Comparison of ENCODE assay signal across 11 mouse cellular contexts in genomic region chr10:37342675-37343074, GRCm38 (mm10).
DNase-seq lines count a peak whose midpoint lies in the region; ATAC-seq and TF ChIP-seq lines count a peak whose summit lies in the region.
"Had no signal": no experiment of that assay in that cellular context is flagged by ENCODE, and none has a peak within 500 bp of the region (broad histone marks: within the 10 kb centered on the region; RNA-seq: fewer than 3 reads in every experiment).

No protein-coding gene starts in this region.

- DNase-seq in forebrain, embryonic 11.5 days (ENCODE audit: low spot score) = no peak
- peak; percentile 11 for DNase-seq in layer of hippocampus, adult 11-12 months (ENCODE audit: low spot score)
- DNase-seq in layer of hippocampus, adult 9-10 months (ENCODE audit: low spot score) = no peak
- no peak for DNase-seq in spleen, adult 18-20 months
- DNase-seq in gastrocnemius, postnatal 10 days = no peak
- DNase-seq: kidney, postnatal 25 days had no signal

- H3K27ac ChIP-seq in forebrain, embryonic 13.5 days = no peak overlapping the region
- no peak overlapping the region for H3K27ac ChIP-seq in forebrain, embryonic 11.5 days (ENCODE audit: low read depth, low read length)
- peak overlapping the region; percentile 93 for H3K27ac ChIP-seq in bone marrow macrophage, adult 2 months (ENCODE audit: insufficient read depth, low read depth, low read length)
- H3K27ac ChIP-seq in intestine, embryonic 15.5 days = no peak overlapping the region
- H3K27ac ChIP-seq: hindbrain, embryonic 10.5 days; midbrain, embryonic 10.5 days had no signal

- no peaks in the 10 kb centered on the region for H3K27me3 ChIP-seq in forebrain, embryonic 13.5 days
- no peaks in the 10 kb centered on the region for H3K27me3 ChIP-seq in forebrain, embryonic 11.5 days (ENCODE audit: control insufficient read depth, insufficient read depth, low read length)
- no peaks in the 10 kb centered on the region for H3K27me3 ChIP-seq in intestine, embryonic 15.5 days (replicated peaks)

- TF ChIP-seq POLR2A in bone marrow macrophage, adult 2 months (IDR thresholded peaks at IDR 0.05; ENCODE audit: borderline replicate concordance, low read depth, low read length) = no peak

- H3K4me2 ChIP-seq in forebrain, embryonic 13.5 days = no peak overlapping the region
- no peak overlapping the region for H3K4me2 ChIP-seq in forebrain, embryonic 11.5 days (ENCODE audit: low read depth, low read length, severe bottlenecking)
- no peak overlapping the region for H3K4me2 ChIP-seq in intestine, embryonic 15.5 days (replicated peaks)

- no peaks in the 10 kb centered on the region for H3K4me1 ChIP-seq in forebrain, embryonic 13.5 days
- H3K4me1 ChIP-seq in forebrain, embryonic 11.5 days (replicated peaks; ENCODE audit: control insufficient read depth, insufficient read depth, low read length) = no peaks in the 10 kb centered on the region
- H3K4me1 ChIP-seq in bone marrow macrophage, adult 2 months (ENCODE audit: control insufficient read depth, insufficient read depth, low read length) = peaks cover 24% of the 10 kb centered on the region
- 0 out of 2 replicates have a peak, but pooled peaks cover 4% of the 10 kb centered on the region for H3K4me1 ChIP-seq in intestine, embryonic 15.5 days (replicated peaks)
- H3K4me1 ChIP-seq: midbrain, embryonic 10.5 days had no signal

- no peak overlapping the region for H3K4me3 ChIP-seq in forebrain, embryonic 13.5 days
- H3K4me3 ChIP-seq in forebrain, embryonic 11.5 days (ENCODE audit: low read depth, low read length) = no peak overlapping the region
- H3K4me3 ChIP-seq in bone marrow macrophage, adult 2 months (ENCODE audit: insufficient read depth, low read length) = no peak overlapping the region
- no peak overlapping the region for H3K4me3 ChIP-seq in intestine, embryonic 15.5 days (replicated peaks)
- H3K4me3 ChIP-seq: hindbrain, embryonic 10.5 days; midbrain, embryonic 10.5 days had no signal

- peak; percentile 28; the same call in 1 of the 2 replicates for ATAC-seq in forebrain, embryonic 13.5 days
- no peak for ATAC-seq in forebrain, embryonic 11.5 days (replicated peaks; ENCODE audit: low FRiP score)
- ATAC-seq in intestine, embryonic 15.5 days = peak; percentile 25; the same call in 1 of the 2 replicates

- TF ChIP-seq CTCF in bone marrow macrophage, adult 2 months (IDR thresholded peaks at IDR 0.05; ENCODE audit: low read depth, low read length) = no peak

- H3K9me3 ChIP-seq in forebrain, embryonic 13.5 days (replicated peaks) = no peaks in the 10 kb centered on the region
- H3K9me3 ChIP-seq in forebrain, embryonic 11.5 days (ENCODE audit: control insufficient read depth, low read length) = no peaks in the 10 kb centered on the region
- no peaks in the 10 kb centered on the region for H3K9me3 ChIP-seq in intestine, embryonic 15.5 days
- H3K9me3 ChIP-seq: hindbrain, embryonic 10.5 days; midbrain, embryonic 10.5 days had no signal

- H3K36me3 ChIP-seq in forebrain, embryonic 13.5 days (ENCODE audit: poor library complexity, severe bottlenecking) = no peaks in the 10 kb centered on the region
- no peaks in the 10 kb centered on the region for H3K36me3 ChIP-seq in forebrain, embryonic 11.5 days (ENCODE audit: control insufficient read depth, insufficient read depth, low read length)
- no peaks in the 10 kb centered on the region for H3K36me3 ChIP-seq in intestine, embryonic 15.5 days
- H3K36me3 ChIP-seq: hindbrain, embryonic 10.5 days; midbrain, embryonic 10.5 days had no signal

- H3K9ac ChIP-seq in forebrain, embryonic 13.5 days = no peak overlapping the region
- no peak overlapping the region for H3K9ac ChIP-seq in forebrain, embryonic 11.5 days (ENCODE audit: low read length)
- H3K9ac ChIP-seq in intestine, embryonic 15.5 days = no peak overlapping the region
